Mouse (Mus musculus) hindbrain, embryonic 11.5 days (tissue): ENCODE results near the gene Pygo1. TPM values are rescaled to one million over a fixed set of nuclear protein-coding genes. Genes with fewer than 3 reads are reported as not detected.

Experiments used
- ATAC-seq: fragments of 200-750 bp; cut with Nextera tagmentation; 2 replicates; pipeline ENCODE4 v1.8.0; 2017; ENCODE audit warnings: mild to moderate bottlenecking, moderate TSS enrichment, moderate library complexity; ENCODE audit not compliant: low FRiP score
- DNase-seq: peaks from one replicate; pipeline ENCODE4 v3.0.0-alpha.2; 2015; ENCODE audit warnings: low spot score
- H3K27ac ChIP-seq: fragments of 300-500 bp; sonication (generic); 2 replicates; pipeline ENCODE4 v1.5.1; 2014; ENCODE audit warnings: mild to moderate bottlenecking, low read depth, low read length
- H3K27me3 ChIP-seq: fragments of 300-500 bp; sonication (generic); 2 replicates; pipeline ENCODE4 v1.6.1; 2014; ENCODE audit warnings: mild to moderate bottlenecking, low read length, moderate library complexity, mixed read lengths; ENCODE audit not compliant: control insufficient read depth, insufficient read depth
- H3K36me3 ChIP-seq: fragments of 300-500 bp; sonication (generic); 2 replicates; pipeline ENCODE4 v1.6.1; 2014; ENCODE audit warnings: mild to moderate bottlenecking, low read length, moderate library complexity, mixed read lengths; ENCODE audit not compliant: control insufficient read depth, insufficient read depth
- H3K4me1 ChIP-seq: fragments of 300-500 bp; sonication (generic); replicated peaks from 2 replicates; pipeline ENCODE4 v1.6.1; 2014; ENCODE audit warnings: low read length, mixed read lengths; ENCODE audit not compliant: control insufficient read depth, insufficient read depth
- H3K4me2 ChIP-seq: fragments of 300-500 bp; sonication (generic); replicated peaks from 2 replicates; pipeline ENCODE4 v1.6.1; 2014; ENCODE audit warnings: mild to moderate bottlenecking, low read depth, low read length
- H3K4me3 ChIP-seq: fragments of 300-500 bp; sonication (generic); 2 replicates; pipeline ENCODE4 v1.5.1; 2014; ENCODE audit warnings: low read depth, low read length
- H3K9ac ChIP-seq: fragments of 300-500 bp; sonication (generic); 2 replicates; pipeline ENCODE4 v1.6.1; 2014; ENCODE audit warnings: low read depth, low read length
- H3K9me3 ChIP-seq: fragments of 300-500 bp; sonication (generic); 2 replicates; pipeline ENCODE4 v1.6.1; 2016; ENCODE audit warnings: low read length; ENCODE audit not compliant: control insufficient read depth
- WGBS: fragments of 180-500 bp; shearing (Covaris S2); extraction: QIAGEN DNeasy Blood & Tissue Kit; methylation state at CpG from one replicate; pipeline ENCODE4 v1.1.7; 2014; 5-methylcytosine and 5-hydroxymethylcytosine counted together
- polyA plus RNA-seq: library from polyadenylated mRNA; unstranded; fragments of >200 nt; fragmentation: Nextera tagmentation; extraction: Ambion mirVana; gene quantifications from 2 replicates; pipeline ENCODE4 v1.2.1, GENCODE M21; 2014

Pygo1 gene
- polyA plus RNA-seq, 1 experiment from 2014 or later: 11.5 TPM

DNA sequence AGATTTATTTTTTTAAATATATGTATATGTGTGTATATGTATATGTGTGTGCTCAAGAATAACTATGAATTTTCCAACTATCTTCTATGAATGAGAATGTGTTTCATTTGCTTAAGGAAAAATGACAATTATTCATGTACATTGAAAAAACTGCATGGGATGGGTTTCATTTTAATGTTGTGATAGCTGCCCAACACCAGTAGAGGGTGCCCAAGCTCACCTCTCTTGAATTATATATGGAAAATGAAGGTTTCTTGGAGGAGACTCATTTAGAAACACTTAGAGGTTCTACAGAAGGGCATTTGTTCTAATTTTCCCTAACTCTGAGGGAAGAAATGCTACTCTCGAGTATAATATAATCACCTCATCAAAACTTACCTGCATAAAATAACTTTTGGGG, 35.7 kb upstream of the Pygo1 start:
- H3K27me3 ChIP-seq: no peaks in the 10 kb centered on the region
- no peaks in the 10 kb centered on the region for H3K4me1 ChIP-seq
- ATAC-seq (no peak), DNase-seq (peak; percentile 54)
- no peak overlapping the region for H3K4me3 ChIP-seq
- no peak overlapping the region for H3K27ac ChIP-seq
- H3K36me3 ChIP-seq: no peaks in the 10 kb centered on the region
- no peak overlapping the region for H3K4me2 ChIP-seq
- WGBS: 91% methylated on average over 1 of the region's 1 CpGs
- no peak overlapping the region for H3K9ac ChIP-seq
- no peaks in the 10 kb centered on the region for H3K9me3 ChIP-seq

DNA sequence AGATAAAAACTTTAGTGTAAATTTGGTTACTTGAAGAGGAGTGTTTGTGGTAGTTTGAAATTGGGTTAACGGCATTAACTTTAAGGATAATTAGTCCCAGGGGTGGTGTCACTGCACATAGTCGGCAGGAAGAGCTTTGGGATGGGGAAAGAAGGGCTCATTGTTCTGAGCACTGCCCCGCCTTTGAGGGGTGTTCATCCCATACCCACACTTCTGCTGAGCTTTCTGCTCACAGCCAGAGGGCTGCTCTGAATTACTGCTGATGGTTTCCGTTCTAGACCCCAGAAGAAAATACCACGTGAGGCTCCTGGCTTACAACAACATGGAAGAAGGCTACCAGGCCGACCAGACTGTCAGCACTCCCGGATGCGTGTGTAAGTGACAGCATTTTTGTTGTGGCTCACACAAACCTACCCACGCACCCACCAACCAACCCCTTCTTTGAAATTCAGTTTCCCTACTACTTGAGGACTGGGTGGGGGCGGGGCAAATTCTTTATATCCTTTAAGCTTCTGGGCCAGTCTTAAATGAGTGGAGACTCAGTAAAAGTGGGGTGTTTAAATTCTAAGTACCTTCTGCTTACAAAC, 34.9 kb upstream of the Pygo1 start:
- WGBS: 72% methylated on average over 10 of the region's 10 CpGs
- H3K27ac ChIP-seq: no peak overlapping the region
- no peaks in the 10 kb centered on the region for H3K4me1 ChIP-seq
- no peak overlapping the region for H3K4me3 ChIP-seq
- ATAC-seq (no peak), DNase-seq (no peak)
- no peaks in the 10 kb centered on the region for H3K27me3 ChIP-seq
- H3K36me3 ChIP-seq: 0 out of 2 replicates have a peak, but pooled peaks cover 2% of the 10 kb centered on the region
- no peaks in the 10 kb centered on the region for H3K9me3 ChIP-seq
- H3K9ac ChIP-seq: no peak overlapping the region
- no peak overlapping the region for H3K4me2 ChIP-seq

DNA sequence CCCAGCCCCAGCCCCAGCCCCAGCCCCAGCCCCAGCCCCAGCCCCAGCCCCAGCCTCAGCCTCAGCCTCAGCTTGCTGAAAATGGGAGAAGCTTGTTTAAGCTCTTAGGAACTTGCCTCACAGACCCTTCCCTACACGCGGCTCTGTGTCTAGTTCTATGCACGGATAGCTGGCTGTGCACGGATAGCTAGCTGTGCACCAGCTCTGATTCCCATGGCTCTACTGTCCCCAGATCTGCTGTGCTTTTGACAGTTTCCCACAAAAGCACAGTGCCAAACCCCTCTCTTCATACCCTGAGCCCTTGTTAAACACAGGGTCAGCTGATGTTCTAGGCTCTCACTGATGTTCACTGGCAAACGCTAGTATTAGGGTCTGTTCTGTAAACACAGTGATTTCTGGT, 32.7 kb upstream of the Pygo1 start:
- DNase-seq (no peak), ATAC-seq (no peak)
- H3K4me3 ChIP-seq: no peak overlapping the region
- H3K4me2 ChIP-seq: no peak overlapping the region
- H3K4me1 ChIP-seq: no peaks in the 10 kb centered on the region
- H3K36me3 ChIP-seq: 0 out of 2 replicates have a peak, but pooled peaks cover 2% of the 10 kb centered on the region
- no peak overlapping the region for H3K9ac ChIP-seq
- no peaks in the 10 kb centered on the region for H3K27me3 ChIP-seq
- no peak overlapping the region for H3K27ac ChIP-seq
- H3K9me3 ChIP-seq: no peaks in the 10 kb centered on the region
- 94% methylated on average over 5 of the region's 5 CpGs for WGBS

DNA sequence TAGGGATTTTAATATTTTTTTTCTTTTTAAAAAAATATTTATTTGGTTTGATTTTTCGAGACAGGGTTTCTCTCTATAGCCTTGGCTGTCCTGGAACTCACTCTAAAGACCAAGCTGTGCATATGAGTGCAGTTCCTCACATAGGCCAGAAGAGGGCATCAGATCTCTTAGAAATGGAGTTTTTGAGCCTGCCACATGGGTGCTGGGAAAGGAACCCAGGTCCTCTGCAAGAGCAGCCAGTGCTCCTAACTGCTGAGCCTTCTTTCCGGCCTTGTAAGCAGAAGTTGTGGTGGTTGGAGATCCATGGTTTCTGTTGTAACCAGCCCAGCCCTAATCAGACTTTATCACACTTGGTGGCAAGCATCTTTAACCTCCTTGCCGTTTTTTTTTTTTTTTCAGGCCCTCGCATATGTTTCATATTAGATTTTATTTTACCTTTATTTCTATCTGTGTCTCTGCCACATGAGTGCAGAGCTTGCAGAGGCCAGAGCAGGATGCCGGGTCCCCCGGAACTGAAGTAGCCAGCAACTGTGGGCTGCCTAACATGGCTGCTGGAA, 30.6 kb upstream of the Pygo1 start:
- no peaks in the 10 kb centered on the region for H3K4me1 ChIP-seq
- H3K4me2 ChIP-seq: no peak overlapping the region
- H3K36me3 ChIP-seq: 0 out of 2 replicates have a peak, but pooled peaks cover 2% of the 10 kb centered on the region
- WGBS: 92% methylated on average over 6 of the region's 6 CpGs
- H3K27ac ChIP-seq: no peak overlapping the region
- H3K9ac ChIP-seq: no peak overlapping the region
- H3K27me3 ChIP-seq: no peaks in the 10 kb centered on the region
- ATAC-seq (no peak), DNase-seq (no peak)
- no peak overlapping the region for H3K4me3 ChIP-seq
- no peaks in the 10 kb centered on the region for H3K9me3 ChIP-seq

DNA sequence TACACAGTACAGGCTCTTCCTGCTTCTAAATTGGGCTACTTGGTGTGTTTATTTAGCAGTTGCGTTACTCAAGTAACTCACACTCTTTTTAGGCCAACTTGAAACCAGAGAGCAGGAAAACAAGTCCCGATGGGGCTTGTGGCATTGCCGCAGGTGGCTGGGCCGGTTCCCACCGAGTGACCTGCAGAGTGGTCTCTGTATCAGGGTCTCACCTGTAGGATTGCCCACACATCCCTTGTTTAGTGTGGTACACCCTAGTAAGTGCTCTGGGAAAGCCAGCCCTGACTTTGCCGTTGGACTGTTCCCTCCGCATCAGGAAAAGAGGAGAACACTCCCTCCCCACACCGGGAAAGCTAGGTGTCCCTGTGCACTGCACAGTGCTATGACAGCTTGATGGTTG, 23.4 kb upstream of the Pygo1 start:
- Histone ChIP-seq H3K27ac (no peak overlapping the region), H3K9me3 (no peaks in the 10 kb centered on the region), H3K36me3 (no peaks in the 10 kb centered on the region), H3K4me1 (no peaks in the 10 kb centered on the region), H3K4me2 (no peak overlapping the region), H3K27me3 (no peaks in the 10 kb centered on the region), H3K4me3 (no peak overlapping the region), H3K9ac (no peak overlapping the region)
- ATAC-seq (no peak), DNase-seq (no peak)
- WGBS: 91% methylated on average over 8 of the region's 8 CpGs

DNA sequence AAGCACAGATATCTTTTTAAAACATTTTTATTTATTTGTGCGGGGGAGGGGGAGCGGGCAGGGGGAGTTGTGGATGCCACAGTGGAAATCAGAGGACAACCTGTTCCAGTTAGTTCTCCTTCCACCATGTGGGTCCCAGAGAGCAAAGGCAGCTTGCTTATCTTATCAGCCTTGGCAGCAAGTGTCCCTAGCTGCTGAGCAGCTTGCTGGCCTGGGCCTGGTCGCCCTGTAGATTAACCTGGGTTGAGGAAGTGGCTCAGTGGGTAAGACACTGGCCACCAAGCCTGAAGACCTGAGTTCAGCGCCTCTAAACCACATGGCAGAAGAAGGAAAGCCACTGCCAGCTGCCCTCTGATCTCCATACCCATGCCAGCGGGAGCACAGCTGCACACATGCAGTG, 22.8 kb upstream of the Pygo1 start:
- no peak overlapping the region for H3K4me3 ChIP-seq
- no peaks in the 10 kb centered on the region for H3K4me1 ChIP-seq
- no peak for DNase-seq
- H3K9ac ChIP-seq: no peak overlapping the region
- H3K27me3 ChIP-seq: no peaks in the 10 kb centered on the region
- ATAC-seq: no peak
- no peaks in the 10 kb centered on the region for H3K9me3 ChIP-seq
- H3K27ac ChIP-seq: no peak overlapping the region
- H3K36me3 ChIP-seq: 0 out of 2 replicates have a peak, but pooled peaks cover under 1% of the 10 kb centered on the region
- 95% methylated on average over 5 of the region's 5 CpGs for WGBS
- no peak overlapping the region for H3K4me2 ChIP-seq

DNA sequence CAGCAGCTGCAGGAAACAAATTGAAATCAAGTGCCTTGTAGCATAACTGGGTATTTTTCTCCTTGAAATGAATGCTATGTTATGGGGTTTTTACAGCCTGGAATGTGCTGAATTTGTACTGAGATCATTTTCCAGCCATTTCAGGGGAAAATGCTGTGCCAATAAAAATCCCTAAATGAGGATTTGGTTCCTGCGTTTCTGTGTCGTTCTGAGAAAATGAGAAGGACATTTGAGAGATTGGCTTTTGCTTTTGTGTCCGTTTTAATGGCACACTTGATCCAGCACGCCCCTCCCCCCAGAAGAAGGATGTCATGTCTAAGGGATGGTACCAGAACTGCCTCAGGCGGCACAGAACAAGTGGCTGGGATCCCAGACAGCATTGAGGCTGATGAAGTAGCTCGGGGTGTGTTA, 18.7 kb upstream of the Pygo1 start:
- DNase-seq: no peak
- no peak overlapping the region for H3K27ac ChIP-seq
- no peak for ATAC-seq
- H3K9me3 ChIP-seq: no peaks in the 10 kb centered on the region
- no peaks in the 10 kb centered on the region for H3K27me3 ChIP-seq
- whole genome bisulfite sequencing: 85% methylated on average over 6 of the region's 6 CpGs
- no peak overlapping the region for H3K4me3 ChIP-seq
- no peak overlapping the region for H3K9ac ChIP-seq
- 0 out of 2 replicates have a peak, but pooled peaks cover 2% of the 10 kb centered on the region for H3K36me3 ChIP-seq
- no peaks in the 10 kb centered on the region for H3K4me1 ChIP-seq
- no peak overlapping the region for H3K4me2 ChIP-seq

DNA sequence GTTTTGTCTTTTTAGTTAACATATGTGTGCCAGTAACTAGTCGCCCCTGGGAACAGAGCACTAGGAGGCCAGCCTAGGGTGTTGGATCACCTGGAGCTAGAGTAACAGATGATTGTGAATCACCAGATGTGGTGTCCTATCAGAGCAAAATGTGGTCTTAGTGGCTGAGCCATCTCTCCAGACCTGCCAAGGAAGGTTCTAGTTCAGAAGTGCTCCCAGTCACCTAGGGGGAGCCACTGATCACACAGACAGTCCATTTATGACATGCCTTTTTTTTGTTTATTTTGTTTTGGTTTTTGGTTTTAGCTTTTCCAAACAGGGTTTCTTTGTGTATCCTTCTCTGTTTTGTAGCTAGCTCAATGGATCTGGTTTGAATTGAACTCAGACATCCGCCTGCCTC, 14.1 kb upstream of the Pygo1 start:
- H3K4me1 ChIP-seq: no peaks in the 10 kb centered on the region
- DNase-seq (no peak), ATAC-seq (no peak)
- WGBS: 86% methylated on average over 2 of the region's 2 CpGs
- H3K9me3 ChIP-seq: no peaks in the 10 kb centered on the region
- H3K27ac ChIP-seq: no peak overlapping the region
- H3K36me3 ChIP-seq: 0 out of 2 replicates have a peak, but pooled peaks cover 2% of the 10 kb centered on the region
- no peak overlapping the region for H3K9ac ChIP-seq
- H3K27me3 ChIP-seq: no peaks in the 10 kb centered on the region
- no peak overlapping the region for H3K4me2 ChIP-seq
- no peak overlapping the region for H3K4me3 ChIP-seq

DNA sequence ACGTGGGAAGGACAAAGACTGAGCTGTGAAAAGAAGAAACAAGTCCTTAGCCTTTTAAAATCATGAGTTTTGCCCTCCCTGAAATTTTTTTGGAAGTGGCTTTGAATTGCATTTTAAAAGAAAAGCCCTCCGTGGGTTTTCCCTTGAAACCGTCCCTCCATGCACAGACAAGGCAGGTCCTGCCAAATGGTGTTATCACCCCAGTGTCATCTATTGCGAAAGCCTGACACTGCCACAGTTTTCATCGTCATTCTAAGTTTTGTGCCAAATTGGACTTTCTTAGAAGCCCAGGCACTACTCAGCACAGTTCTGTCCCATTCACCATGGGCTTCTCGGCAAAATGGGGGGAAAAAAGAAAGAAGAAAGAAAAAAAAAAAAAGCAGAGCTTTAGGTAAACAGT, 11.9 kb upstream of the Pygo1 start:
- no peaks in the 10 kb centered on the region for H3K36me3 ChIP-seq
- WGBS: 80% methylated on average over 6 of the region's 6 CpGs
- no peak overlapping the region for H3K4me3 ChIP-seq
- H3K4me2 ChIP-seq: no peak overlapping the region
- H3K4me1 ChIP-seq: no peaks in the 10 kb centered on the region
- DNase-seq (no peak), ATAC-seq (no peak)
- no peaks in the 10 kb centered on the region for H3K9me3 ChIP-seq
- H3K27ac ChIP-seq: no peak overlapping the region
- no peak overlapping the region for H3K9ac ChIP-seq
- no peaks in the 10 kb centered on the region for H3K27me3 ChIP-seq
